Mouse (Mus musculus) T-helper 2 cell (primary cell): Measurements from ENCODE around the gene Casc1.

ENCODE experiments used
- in situ Hi-C: fragments of 300-600 bp; cut with MboI, MseI; formaldehyde crosslinking; loops from one replicate; pipeline ENCODE4 v1.15.1; 2025; ENCODE audit warnings: high pct_unique_total_duplicates

The Casc1 gene

DNA sequence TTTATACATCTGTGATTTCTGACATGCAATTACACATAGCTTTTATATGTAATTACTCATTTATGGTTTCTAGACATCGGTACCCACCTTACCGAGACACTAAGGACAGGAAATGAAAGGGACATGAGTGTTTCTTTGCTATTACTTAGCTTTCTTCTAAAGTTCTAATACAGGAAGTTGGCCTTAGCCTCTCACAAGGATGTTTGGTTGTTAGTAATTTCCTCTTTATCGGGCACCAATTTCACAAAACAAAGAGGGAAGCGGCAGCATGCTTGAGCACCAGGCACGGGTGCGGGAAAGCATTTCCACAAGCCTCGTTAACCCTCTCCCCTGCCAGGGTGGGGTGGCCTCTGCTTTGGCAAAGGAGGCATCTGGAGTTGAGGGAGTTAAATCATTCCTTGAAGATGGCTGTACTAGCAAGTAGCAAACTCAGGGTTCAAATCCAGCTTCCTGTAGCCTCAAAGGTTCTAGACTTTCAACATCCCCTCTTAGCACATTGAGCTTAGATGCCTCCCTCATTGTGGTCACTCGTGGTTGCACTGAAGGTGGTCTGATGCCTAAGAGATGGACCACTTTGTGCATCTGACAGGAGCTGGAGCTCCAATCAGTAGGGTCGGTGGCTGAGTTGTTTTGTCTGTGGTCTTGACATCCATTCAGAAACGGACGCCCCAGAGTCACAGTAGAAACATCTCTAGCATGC lies 70.9 kb downstream of the Casc1 start:
- in situ Hi-C loops = loop anchor here (5.0 kb wide), 1 partner anchor 42 kb away; no protein-coding TSS in a partner anchor

DNA sequence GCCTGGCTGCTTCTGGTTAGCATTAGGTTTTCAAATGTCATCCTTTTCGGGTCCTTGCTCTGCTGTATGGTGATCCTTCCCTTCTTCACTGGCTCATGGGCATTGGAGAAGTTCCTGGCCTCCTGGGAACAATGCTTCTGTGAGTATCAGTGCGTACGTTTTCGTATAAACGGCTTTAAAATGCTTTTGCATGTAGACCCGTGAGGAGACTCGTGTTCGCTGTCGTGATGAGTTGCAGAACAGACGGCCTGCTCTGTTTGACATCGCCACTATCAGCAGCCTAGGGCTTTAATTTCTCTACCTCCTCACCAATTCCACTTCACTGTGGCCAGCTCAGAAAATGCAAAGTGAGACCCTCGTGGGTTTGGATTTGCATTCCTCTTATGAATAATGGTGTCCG lies 71.6 kb downstream of the Casc1 start:
- in situ Hi-C loops = no loop called here

DNA sequence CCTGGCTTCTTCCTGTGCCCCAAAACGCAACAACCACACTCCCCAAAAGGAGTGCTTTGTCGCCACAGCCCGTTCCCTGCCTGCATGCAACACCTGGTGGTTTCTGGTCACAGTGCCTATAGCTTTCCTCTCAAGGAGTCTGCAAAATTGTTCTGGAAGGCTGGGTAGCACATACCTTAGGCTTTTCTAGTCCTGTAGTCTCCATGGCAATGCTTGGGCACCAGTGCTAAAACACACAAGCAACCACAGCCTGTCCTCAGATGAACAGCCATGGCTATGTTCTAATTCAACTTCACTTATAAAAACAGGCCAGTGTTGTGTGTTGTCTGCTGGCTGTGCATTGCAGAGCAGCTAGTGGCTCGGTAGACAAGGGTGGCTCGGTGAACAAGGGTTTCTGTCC lies 74.0 kb downstream of the Casc1 start:
- in situ Hi-C loops = no loop called here

DNA sequence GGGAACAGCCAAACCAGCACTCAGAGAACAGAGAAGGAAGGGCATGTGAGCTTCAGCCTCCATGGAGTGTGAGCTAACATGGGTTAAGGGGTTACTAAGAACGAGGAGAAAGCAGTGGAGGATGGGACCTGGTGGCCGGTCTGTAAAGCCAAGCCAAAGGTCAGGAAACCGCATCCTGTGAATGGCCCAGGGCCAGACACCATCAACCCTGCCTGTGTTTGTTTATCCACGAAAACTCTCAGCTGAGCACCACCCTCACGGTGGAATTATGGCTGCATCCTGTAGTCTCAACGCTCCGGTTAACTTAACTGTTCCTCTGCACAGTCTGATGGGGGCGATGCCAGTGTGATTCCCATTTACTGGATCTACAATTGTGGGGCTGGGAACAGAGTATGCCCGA lies 75.0 kb downstream of the Casc1 start:
- in situ Hi-C loops = no loop called here

DNA sequence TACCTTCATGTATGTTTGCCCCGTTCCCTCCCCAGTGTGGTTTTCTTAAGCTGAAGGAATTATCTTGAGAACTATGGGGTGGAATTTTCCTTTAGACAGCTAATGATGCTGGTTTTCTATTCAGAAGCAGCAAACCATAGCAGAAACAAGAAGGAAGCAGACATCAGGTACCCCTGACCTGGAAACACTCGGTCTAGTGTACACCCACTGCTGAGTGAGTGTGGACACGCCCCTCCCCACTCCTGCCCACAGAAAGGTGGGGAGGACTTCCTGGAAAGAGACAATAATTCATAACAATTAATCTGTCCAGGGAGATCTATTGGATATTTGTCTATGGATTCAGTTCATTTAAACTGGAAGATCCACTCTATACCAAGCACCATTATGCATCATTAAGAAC lies 75.5 kb downstream of the Casc1 start:
- in situ Hi-C loops = no loop called here

DNA sequence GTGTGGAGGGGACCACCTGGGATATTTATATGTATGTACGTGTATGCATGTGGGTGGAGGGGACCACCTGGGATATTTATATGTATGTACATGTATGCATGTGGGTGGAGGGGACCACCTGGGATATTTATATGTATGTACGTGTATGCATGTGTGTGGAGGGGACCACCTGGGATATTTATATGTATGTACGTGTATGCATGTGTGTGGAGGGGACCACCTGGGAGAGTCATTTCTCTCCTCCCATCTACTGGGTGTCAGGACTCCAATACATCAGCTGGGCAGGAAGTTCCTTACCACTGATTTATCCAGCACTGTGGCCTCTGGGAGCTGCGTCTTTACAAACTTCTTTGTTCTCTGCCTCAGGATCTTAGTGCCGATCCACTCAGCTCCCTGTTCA lies 77.8 kb downstream of the Casc1 start:
- in situ Hi-C loops = loop anchor here (5.0 kb wide), 1 partner anchor 41 kb away; no protein-coding TSS in a partner anchor

DNA sequence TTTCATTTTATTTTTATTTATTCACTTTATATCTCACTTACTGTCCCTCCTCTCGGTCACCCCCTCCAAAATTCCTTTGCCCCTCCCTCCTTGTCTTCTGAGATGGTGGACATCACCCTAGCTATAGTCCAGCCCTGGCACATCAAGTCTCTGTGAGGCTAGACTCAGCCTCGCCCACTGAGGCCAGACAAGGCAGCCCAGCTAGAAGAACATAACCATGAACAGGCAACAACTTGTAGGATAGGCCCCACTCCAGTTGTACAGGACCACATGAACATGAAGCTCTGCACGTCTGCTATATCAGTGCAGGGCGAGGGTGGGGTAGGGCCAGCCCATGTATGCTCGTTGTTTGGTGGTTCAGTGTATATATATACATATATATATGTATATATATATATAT lies 78.8 kb downstream of the Casc1 start:
- in situ Hi-C loops = loop anchor here (5.0 kb wide), 1 partner anchor 40 kb away; no protein-coding TSS in a partner anchor

DNA sequence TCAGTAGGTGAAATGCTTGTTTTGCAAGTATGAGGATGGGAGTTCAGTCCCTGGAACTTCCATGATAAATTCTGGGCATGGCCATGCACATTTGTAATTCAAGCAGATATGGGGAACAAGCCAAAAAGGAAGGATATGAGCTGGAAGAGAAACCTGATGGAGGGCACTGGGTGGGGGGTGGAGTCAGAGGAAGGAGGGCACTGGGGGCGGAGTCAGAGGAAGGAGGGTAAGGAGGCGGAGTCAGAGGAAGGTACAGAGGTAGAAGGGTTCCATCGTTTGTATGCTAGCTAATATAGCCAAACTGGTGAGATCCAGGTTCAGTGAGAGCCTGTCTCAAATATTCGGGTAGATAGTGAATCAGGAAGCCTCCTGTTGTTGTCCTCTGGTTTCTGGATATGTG lies 81.2 kb downstream of the Casc1 start:
- in situ Hi-C loops = loop anchor here (10.0 kb wide), 1 partner anchor 855 kb away; no protein-coding TSS in a partner anchor

DNA sequence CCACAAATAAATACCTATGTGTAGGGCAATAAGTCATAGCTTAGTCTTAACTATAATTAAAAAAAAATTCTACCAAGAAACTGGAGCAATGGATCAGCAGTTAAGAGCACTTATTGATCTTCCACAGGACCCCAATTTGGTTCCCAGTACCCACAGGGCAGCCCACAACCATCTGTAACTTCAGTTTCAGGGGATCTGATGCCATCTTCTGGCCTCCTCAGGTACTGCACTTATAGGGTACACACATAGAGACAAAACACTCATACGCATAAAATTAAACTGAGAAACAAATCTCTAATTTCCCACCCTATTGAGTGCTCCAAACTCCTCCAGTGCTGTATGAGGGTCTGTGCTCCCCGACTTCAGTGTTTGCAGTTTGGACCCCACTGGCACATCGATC lies 83.2 kb downstream of the Casc1 start:
- in situ Hi-C loops = loop anchor here (10.0 kb wide), 1 partner anchor 857 kb away; no protein-coding TSS in a partner anchor

DNA sequence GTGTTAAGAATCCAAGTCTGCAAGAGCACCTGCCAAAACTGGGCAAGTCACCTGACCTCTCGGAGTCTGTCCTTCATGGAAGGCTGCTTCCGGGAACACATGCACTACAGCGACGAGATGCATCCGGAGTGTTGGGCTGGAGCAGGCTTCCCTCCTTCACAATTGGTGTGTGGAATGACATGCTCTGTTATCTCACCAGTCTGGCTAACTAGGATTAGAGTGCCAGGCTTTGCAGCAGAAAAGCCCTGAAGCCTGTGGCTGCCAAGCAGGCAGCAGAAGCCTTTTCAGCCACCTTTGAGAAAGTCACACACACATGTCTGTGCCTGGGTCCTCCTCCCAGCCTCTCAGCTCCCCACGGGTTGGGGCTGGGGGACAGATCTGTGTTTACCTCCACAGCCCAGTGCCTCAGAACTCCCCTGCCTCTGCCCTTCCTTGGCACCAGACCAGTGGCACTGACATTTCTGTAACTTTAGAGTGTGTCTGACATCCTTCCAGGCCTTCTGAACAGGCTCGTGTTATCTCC lies 85.2 kb downstream of the Casc1 start:
- in situ Hi-C loops = loop anchor here (10.0 kb wide), 1 partner anchor 859 kb away; no protein-coding TSS in a partner anchor
